Mouse (Mus musculus) thymus, adult 2 months (tissue): ENCODE data around the gene Glp2r. TPM values are rescaled to one million over a fixed set of nuclear protein-coding genes. Genes with fewer than 3 reads are reported as not detected.

ENCODE experiments used
- DNase-seq: peaks from one replicate; pipeline ENCODE4 v3.0.0; 2021
- H3K27ac ChIP-seq: fragments of 200-500 bp; 2 replicates; pipeline ENCODE4 v1.5.1; 2012; ENCODE audit warnings: low read length, control low read depth; ENCODE audit not compliant: control insufficient read depth, insufficient read depth
- H3K27me3 ChIP-seq: fragments of 200-500 bp; 2 replicates; pipeline ENCODE4 v1.6.1; 2012; ENCODE audit warnings: mild to moderate bottlenecking, low read length, moderate library complexity, mixed read lengths; ENCODE audit not compliant: control insufficient read depth, insufficient read depth
- H3K36me3 ChIP-seq: fragments of 200-500 bp; 2 replicates; pipeline ENCODE4 v1.6.1; 2012; ENCODE audit warnings: mild to moderate bottlenecking, low read length, moderate library complexity; ENCODE audit not compliant: control insufficient read depth, insufficient read depth
- H3K4me1 ChIP-seq: fragments of 200-500 bp; replicated peaks from 2 replicates; pipeline ENCODE4 v1.6.1; 2012; ENCODE audit warnings: low read length; ENCODE audit not compliant: control insufficient read depth, insufficient read depth
- H3K4me3 ChIP-seq: fragments of 200-500 bp; 2 replicates; pipeline ENCODE4 v1.5.1; 2012; ENCODE audit warnings: mild to moderate bottlenecking, low read length, control low read depth, moderate library complexity; ENCODE audit not compliant: control insufficient read depth, insufficient read depth
- CTCF ChIP-seq: fragments of 200-500 bp; IDR thresholded peaks from 2 replicates; pipeline ENCODE4 v1.5.1; 2012; ENCODE audit warnings: mild to moderate bottlenecking, control low read depth, low read length, moderate library complexity, borderline replicate concordance; ENCODE audit not compliant: control insufficient read depth, poor library complexity, insufficient read depth; ENCODE audit errors: extremely low read depth
- POLR2A ChIP-seq: fragments of 200-500 bp; IDR thresholded peaks from 2 replicates; pipeline ENCODE4 v1.6.1; 2012; ENCODE audit warnings: mild to moderate bottlenecking, low read length, control low read depth, moderate library complexity; ENCODE audit not compliant: control insufficient read depth, poor library complexity, insufficient read depth; ENCODE audit errors: extremely low read depth
- WGBS: fragments of 180-500 bp; shearing (Covaris S2); methylation state at CpG from one replicate; pipeline ENCODE4 v1.1.7; 2018; 5-methylcytosine and 5-hydroxymethylcytosine counted together
- polyA plus RNA-seq: library from polyadenylated mRNA; depleted of rRNA; stranded (reverse); fragments of >200 nt; gene quantifications from 2 replicates; pipeline ENCODE4 v1.2.3, GENCODE M21; 2012

Gene Glp2r
- polyA plus RNA-seq, 1 experiment = 0.04 TPM

- Histone ChIP-seq H3K27me3 (no peaks in the 10 kb centered on the region), H3K27ac (no peak overlapping the region), H3K36me3 (no peaks in the 10 kb centered on the region), H3K4me3 (no peak overlapping the region), H3K4me1 (no peaks in the 10 kb centered on the region)
- 89% methylated on average over 3 of the region's 3 CpGs for WGBS
- no peak for TF ChIP-seq CTCF
- no peak for TF ChIP-seq POLR2A
- no peak for DNase-seq
Measured at GRCm38 (mm10) chr11:67643465-67643864, 127.5 kb downstream of the Glp2r start.

DNA sequence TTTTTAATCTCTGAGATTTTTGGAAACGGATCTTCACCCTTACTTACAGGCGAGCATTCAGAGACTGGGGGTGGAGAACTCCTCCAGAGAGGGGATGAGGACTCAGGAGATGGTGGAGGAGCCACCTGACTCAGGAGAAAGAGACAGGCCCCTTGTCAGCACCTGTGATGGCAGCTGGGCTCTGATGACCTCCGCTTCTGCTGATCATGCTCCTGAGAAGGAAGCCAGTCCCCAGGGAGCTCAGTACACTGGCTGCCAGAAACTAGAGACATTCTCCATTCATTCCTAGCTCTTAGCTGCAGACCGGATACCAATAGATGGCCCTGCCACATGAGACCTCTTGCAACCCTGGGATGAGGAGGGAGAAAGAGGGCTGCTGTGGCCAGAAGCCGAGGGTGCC lies 128.1 kb downstream of the Glp2r start:
- Histone ChIP-seq H3K27me3 (no peaks in the 10 kb centered on the region), H3K36me3 (no peaks in the 10 kb centered on the region), H3K4me1 (no peaks in the 10 kb centered on the region), H3K27ac (no peak overlapping the region), H3K4me3 (no peak overlapping the region)
- no peak for DNase-seq
- WGBS = 92% methylated on average over 5 of the region's 5 CpGs
- TF ChIP-seq POLR2A (no peak), CTCF (no peak)

GRCm38 (mm10) chr11:67642421-67642820 lies 128.5 kb downstream of the Glp2r start:
- Histone ChIP-seq H3K27me3 (no peaks in the 10 kb centered on the region), H3K4me3 (no peak overlapping the region), H3K27ac (no peak overlapping the region), H3K4me1 (no peaks in the 10 kb centered on the region), H3K36me3 (no peaks in the 10 kb centered on the region)
- TF ChIP-seq CTCF (no peak), POLR2A (no peak)
- 96% methylated on average over 8 of the region's 8 CpGs for WGBS
- DNase-seq = no peak

- 92% methylated on average over 6 of the region's 6 CpGs for WGBS
- TF ChIP-seq POLR2A (no peak), CTCF (no peak)
- no peaks in the 10 kb centered on the region for H3K4me1 ChIP-seq
Measured at GRCm38 (mm10) chr11:67640299-67640698, 130.7 kb downstream of the Glp2r start.

DNA sequence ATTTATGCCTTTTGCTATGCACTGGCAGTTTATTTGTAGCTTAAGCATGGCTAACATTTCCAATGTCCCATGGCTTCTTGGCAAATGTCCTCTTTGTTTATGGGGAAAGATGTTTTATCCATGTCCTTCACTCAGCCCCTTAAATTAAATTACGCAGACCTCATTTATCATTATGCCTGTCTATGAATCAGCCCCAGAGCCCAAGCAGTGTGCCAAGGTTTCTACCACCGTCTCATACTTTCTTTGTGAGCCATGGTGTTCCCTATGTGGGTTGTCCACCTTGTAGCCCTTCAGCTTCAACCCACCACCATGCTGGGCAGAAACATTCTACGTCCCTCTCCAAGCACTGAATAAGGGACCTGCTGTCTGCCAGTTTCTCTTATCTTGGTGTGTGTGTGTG lies 132.6 kb downstream of the Glp2r start:
- DNase-seq = no peak
- Histone ChIP-seq H3K36me3 (no peaks in the 10 kb centered on the region), H3K4me3 (no peak overlapping the region), H3K27me3 (no peaks in the 10 kb centered on the region), H3K4me1 (no peaks in the 10 kb centered on the region), H3K27ac (no peak overlapping the region)
- WGBS = 95% methylated on average over 3 of the region's 3 CpGs
- TF ChIP-seq POLR2A (no peak), CTCF (no peak)

More at GRCm38 (mm10) chr11:67640299-67640698, 130.7 kb downstream of the Glp2r start:
- H3K4me3 ChIP-seq = no peak overlapping the region
- no peak overlapping the region for H3K27ac ChIP-seq
- H3K27me3 ChIP-seq = no peaks in the 10 kb centered on the region
- no peak for DNase-seq
- H3K36me3 ChIP-seq = no peaks in the 10 kb centered on the region

DNA sequence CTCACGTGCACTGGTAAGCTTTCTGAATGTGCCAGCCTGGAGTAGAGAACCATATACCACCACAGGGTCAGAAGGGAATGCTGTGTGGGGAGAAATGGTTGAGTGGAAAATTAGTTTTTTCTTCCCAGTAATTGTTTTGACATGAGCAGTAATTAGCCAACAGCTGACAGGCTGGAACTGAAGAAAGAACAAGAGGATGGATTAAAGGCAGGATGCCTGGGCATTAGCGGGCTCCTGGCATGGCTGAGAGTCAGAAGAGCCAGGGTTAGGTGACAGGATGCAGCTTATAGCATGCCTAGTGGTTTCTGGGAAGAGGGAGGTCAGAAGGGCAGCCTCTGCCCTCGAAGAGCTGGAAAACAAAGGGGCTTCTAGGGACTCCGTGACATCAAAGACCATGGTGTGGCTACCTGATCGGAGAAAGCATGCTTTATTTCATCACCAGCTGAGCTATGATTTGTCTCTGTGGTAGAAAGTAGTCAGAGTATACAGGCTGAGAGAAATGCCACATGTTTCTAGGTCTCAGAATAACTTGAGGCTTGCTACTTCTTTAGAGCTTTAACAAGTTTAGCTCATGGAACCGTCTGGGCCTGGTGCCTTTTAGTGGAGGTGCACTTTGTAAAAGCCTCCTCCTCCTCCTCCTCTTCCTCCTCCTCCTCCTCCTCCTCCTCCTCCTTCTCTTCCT lies 133.9 kb downstream of the Glp2r start:
- H3K27ac ChIP-seq = no peak overlapping the region
- 72% methylated on average over 6 of the region's 6 CpGs for WGBS
- H3K4me1 ChIP-seq = no peaks in the 10 kb centered on the region
- no peak overlapping the region for H3K4me3 ChIP-seq
- H3K27me3 ChIP-seq = no peaks in the 10 kb centered on the region
- TF ChIP-seq CTCF (no peak), POLR2A (no peak)
- no peak for DNase-seq
- H3K36me3 ChIP-seq = no peaks in the 10 kb centered on the region

DNA sequence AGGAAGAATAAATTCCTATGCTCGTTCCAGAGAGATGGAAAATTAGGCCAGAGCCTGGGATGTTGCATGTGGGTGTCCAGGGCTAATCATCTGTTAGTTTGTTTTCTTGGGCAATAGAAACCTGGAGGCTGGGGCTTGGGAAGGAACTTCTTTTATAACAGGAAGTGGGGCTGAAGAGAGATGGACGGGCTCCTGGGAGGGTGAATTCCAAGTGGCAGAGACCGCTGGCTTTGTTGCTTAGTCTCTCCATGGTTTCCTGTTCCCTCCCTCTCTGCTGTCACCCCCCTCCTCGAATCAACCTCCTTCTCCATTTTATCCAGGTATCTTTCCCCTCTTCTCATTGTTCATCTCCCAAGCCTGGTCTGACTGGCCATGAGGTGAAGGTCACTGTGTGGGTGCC lies 134.8 kb downstream of the Glp2r start:
- Histone ChIP-seq H3K36me3 (no peaks in the 10 kb centered on the region), H3K4me3 (no peak overlapping the region), H3K27me3 (no peaks in the 10 kb centered on the region), H3K27ac (no peak overlapping the region), H3K4me1 (no peaks in the 10 kb centered on the region)
- TF ChIP-seq POLR2A = no peak
- DNase-seq = no peak
- WGBS = 65% methylated on average over 4 of the region's 4 CpGs

- H3K4me3 ChIP-seq = no peak overlapping the region
- TF ChIP-seq CTCF (no peak), POLR2A (no peak)
- H3K27ac ChIP-seq = no peak overlapping the region
- H3K27me3 ChIP-seq = no peaks in the 10 kb centered on the region; the same call in 1 of the 2 replicates
- H3K4me1 ChIP-seq = no peaks in the 10 kb centered on the region
- WGBS = 2% methylated on average over 3 of the region's 3 CpGs
- DNase-seq = no peak
- H3K36me3 ChIP-seq = no peaks in the 10 kb centered on the region
Measured at GRCm38 (mm10) chr11:67633620-67634229, 137.2 kb downstream of the Glp2r start.
